Mouse (Mus musculus): ENCODE data around the gene Desi1. TPM values are rescaled to one million over a fixed set of nuclear protein-coding genes. Genes with fewer than 3 reads are reported as not detected.

Gene Desi1
- polyA plus RNA-seq, 1 experiment from 2014 or later, result 37.8 TPM

- ATAC-seq (ENCODE audit: low FRiP score) (no peak), DNase-seq (ENCODE audit: low spot score, missing footprints) (peak; percentile 44)
- Histone ChIP-seq H3K4me1 (ENCODE audit: control insufficient read depth, insufficient read depth, low read length) (peaks cover 2% of the 10 kb centered on the region; the same call in 1 of the 2 replicates), H3K4me2 (no peak overlapping the region), H3K9ac (ENCODE audit: low read length) (no peak overlapping the region), H3K9me3 (ENCODE audit: control insufficient read depth, low read length) (no peaks in the 10 kb centered on the region), H3K4me3 (ENCODE audit: low read depth, low read length) (no peak overlapping the region), H3K27ac (ENCODE audit: low read depth, low read length) (no peak overlapping the region), H3K36me3 (ENCODE audit: control insufficient read depth, insufficient read depth, low read length) (no peaks in the 10 kb centered on the region), H3K27me3 (ENCODE audit: control insufficient read depth, insufficient read depth, low read length) (no peaks in the 10 kb centered on the region)
- WGBS, result 43% methylated on average over 4 of the region's 4 CpGs
Observed at GRCm38 (mm10) chr15:81964980-81965545, 68.6 kb downstream of the Desi1 start.

- Histone ChIP-seq H3K27me3 (ENCODE audit: control insufficient read depth, insufficient read depth, low read length) (no peaks in the 10 kb centered on the region), H3K4me2 (no peak overlapping the region), H3K4me1 (ENCODE audit: control insufficient read depth, insufficient read depth, low read length) (peaks cover 2% of the 10 kb centered on the region), H3K9ac (ENCODE audit: low read length) (no peak overlapping the region), H3K27ac (ENCODE audit: low read depth, low read length) (no peak overlapping the region), H3K9me3 (ENCODE audit: control insufficient read depth, low read length) (no peaks in the 10 kb centered on the region), H3K36me3 (ENCODE audit: control insufficient read depth, insufficient read depth, low read length) (no peaks in the 10 kb centered on the region), H3K4me3 (ENCODE audit: low read depth, low read length) (no peak overlapping the region)
- WGBS, result 73% methylated on average over 1 of the region's 1 CpGs
- DNase-seq (ENCODE audit: low spot score, missing footprints) (no peak), ATAC-seq (ENCODE audit: low FRiP score) (no peak)
Observed at GRCm38 (mm10) chr15:81964262-81964661, 69.4 kb downstream of the Desi1 start.

- DNase-seq (ENCODE audit: low spot score, missing footprints), result no peak
- 3% methylated on average over 7 of the region's 8 CpGs for WGBS
- peak overlapping the region; percentile 100 for H3K4me2 ChIP-seq
- ATAC-seq (ENCODE audit: low FRiP score), result peak; percentile 53
- peak overlapping the region; percentile 57 for H3K4me3 ChIP-seq (ENCODE audit: low read depth, low read length)
- no peak overlapping the region for H3K27ac ChIP-seq (ENCODE audit: low read depth, low read length)
- H3K9me3 ChIP-seq (ENCODE audit: control insufficient read depth, low read length), result no peaks in the 10 kb centered on the region
- H3K36me3 ChIP-seq (ENCODE audit: control insufficient read depth, insufficient read depth, low read length), result no peaks in the 10 kb centered on the region
- peak overlapping the region; percentile 33; the same call in 1 of the 2 replicates for H3K9ac ChIP-seq (ENCODE audit: low read length)
- no peaks in the 10 kb centered on the region for H3K27me3 ChIP-seq (ENCODE audit: control insufficient read depth, insufficient read depth, low read length)
- peaks cover 2% of the 10 kb centered on the region for H3K4me1 ChIP-seq (ENCODE audit: control insufficient read depth, insufficient read depth, low read length)
Observed at GRCm38 (mm10) chr15:81961078-81961451, 72.6 kb downstream of the Desi1 start.

- under 1% methylated on average over 73 of the region's 77 CpGs for WGBS
- ATAC-seq (ENCODE audit: low FRiP score), result peak; percentile 97
- peak within 1 kb of the TSS; percentile 57 for H3K4me3 ChIP-seq (ENCODE audit: low read depth, low read length)
- H3K36me3 ChIP-seq (ENCODE audit: control insufficient read depth, insufficient read depth, low read length), result no peaks in the 10 kb centered on the region
- H3K9me3 ChIP-seq (ENCODE audit: control insufficient read depth, low read length), result no peaks in the 10 kb centered on the region
- peak within 1 kb of the TSS; percentile 100 for H3K4me2 ChIP-seq
- H3K27me3 ChIP-seq (ENCODE audit: control insufficient read depth, insufficient read depth, low read length), result no peaks in the 10 kb centered on the region
- peak; percentile 100 for DNase-seq (ENCODE audit: low spot score, missing footprints)
- H3K27ac ChIP-seq (ENCODE audit: low read depth, low read length), result peak within 1 kb of the TSS; percentile 67
- peaks cover 2% of the 10 kb centered on the region for H3K4me1 ChIP-seq (ENCODE audit: control insufficient read depth, insufficient read depth, low read length)
- H3K9ac ChIP-seq (ENCODE audit: low read length), result peak within 1 kb of the TSS; percentile 70
Observed at GRCm38 (mm10) chr15:81960171-81961077, 73.2 kb downstream of the Desi1 start, which contains the start of gene Pmm1. Gene Pmm1, minus strand, starts transcription at chr15:81960930.

DNA sequence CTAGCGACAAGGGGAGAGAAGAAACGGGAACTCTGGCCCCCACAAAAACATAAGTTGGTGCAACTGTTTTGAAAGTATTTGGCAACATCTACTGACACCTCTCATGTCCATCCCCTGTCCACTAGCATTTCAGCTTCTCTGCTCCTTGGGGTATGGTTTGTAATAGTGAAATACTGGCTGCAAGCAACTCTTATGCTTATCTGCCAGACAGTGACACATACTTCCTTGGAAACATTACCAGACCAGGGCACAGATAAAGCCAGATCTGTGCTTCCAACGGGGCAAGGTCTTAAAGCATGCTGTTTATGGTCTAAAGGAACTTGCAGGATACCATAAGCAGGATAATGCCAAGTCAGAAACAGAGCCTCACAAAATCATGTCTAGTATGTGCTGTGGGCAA is 74.8 kb downstream of the Desi1 start:
- Histone ChIP-seq H3K9ac (ENCODE audit: low read length) (no peak overlapping the region), H3K27ac (ENCODE audit: low read depth, low read length) (no peak overlapping the region), H3K4me1 (ENCODE audit: control insufficient read depth, insufficient read depth, low read length) (peaks cover 2% of the 10 kb centered on the region), H3K9me3 (ENCODE audit: control insufficient read depth, low read length) (no peaks in the 10 kb centered on the region), H3K4me2 (no peak overlapping the region), H3K36me3 (ENCODE audit: control insufficient read depth, insufficient read depth, low read length) (0 out of 2 replicates have a peak, but pooled peaks cover 3% of the 10 kb centered on the region), H3K27me3 (ENCODE audit: control insufficient read depth, insufficient read depth, low read length) (no peaks in the 10 kb centered on the region), H3K4me3 (ENCODE audit: low read depth, low read length) (no peak overlapping the region)
- DNase-seq (ENCODE audit: low spot score, missing footprints) (peak; percentile 75), ATAC-seq (ENCODE audit: low FRiP score) (no peak)
- 82% methylated on average over 3 of the region's 3 CpGs for WGBS

DNA sequence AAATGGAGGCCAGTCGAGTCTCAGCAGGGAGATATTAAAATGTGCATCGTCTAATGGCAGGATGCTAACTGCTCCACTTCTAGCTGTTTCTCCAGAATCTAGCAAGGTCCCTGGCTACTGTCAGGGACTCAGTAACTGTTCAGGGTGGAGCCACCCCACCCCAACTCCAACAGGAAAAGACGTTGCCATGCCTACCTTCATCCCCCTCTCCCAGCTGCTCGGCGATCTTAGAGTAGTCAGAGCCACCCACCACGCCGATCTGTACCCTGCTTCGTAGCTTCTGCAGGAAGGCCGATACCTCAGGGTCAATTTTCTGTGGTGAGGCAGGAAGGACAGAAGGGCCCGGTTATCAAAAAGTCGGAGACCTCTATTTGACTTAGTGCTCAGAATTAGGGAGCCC is 76.1 kb downstream of the Desi1 start:
- ATAC-seq (ENCODE audit: low FRiP score) (no peak), DNase-seq (ENCODE audit: low spot score, missing footprints) (no peak)
- Histone ChIP-seq H3K27me3 (ENCODE audit: control insufficient read depth, insufficient read depth, low read length) (no peaks in the 10 kb centered on the region), H3K4me3 (ENCODE audit: low read depth, low read length) (no peak overlapping the region), H3K9ac (ENCODE audit: low read length) (no peak overlapping the region), H3K4me2 (no peak overlapping the region), H3K4me1 (ENCODE audit: control insufficient read depth, insufficient read depth, low read length) (peaks cover 2% of the 10 kb centered on the region), H3K36me3 (ENCODE audit: control insufficient read depth, insufficient read depth, low read length) (0 out of 2 replicates have a peak, but pooled peaks cover 3% of the 10 kb centered on the region), H3K27ac (ENCODE audit: low read depth, low read length) (no peak overlapping the region), H3K9me3 (ENCODE audit: control insufficient read depth, low read length) (no peaks in the 10 kb centered on the region)
- WGBS, result 89% methylated on average over 11 of the region's 11 CpGs

GRCm38 (mm10) chr15:81956457-81956856 is 77.2 kb downstream of the Desi1 start:
- peak; percentile 94 for DNase-seq (ENCODE audit: low spot score, missing footprints)
- H3K36me3 ChIP-seq (ENCODE audit: control insufficient read depth, insufficient read depth, low read length), result 0 out of 2 replicates have a peak, but pooled peaks cover 3% of the 10 kb centered on the region
- H3K27me3 ChIP-seq (ENCODE audit: control insufficient read depth, insufficient read depth, low read length), result no peaks in the 10 kb centered on the region
- H3K9me3 ChIP-seq (ENCODE audit: control insufficient read depth, low read length), result no peaks in the 10 kb centered on the region
- WGBS, result 51% methylated on average over 8 of the region's 8 CpGs
- no peak overlapping the region for H3K9ac ChIP-seq (ENCODE audit: low read length)
- no peak for ATAC-seq (ENCODE audit: low FRiP score)
- H3K27ac ChIP-seq (ENCODE audit: low read depth, low read length), result no peak overlapping the region
- H3K4me3 ChIP-seq (ENCODE audit: low read depth, low read length), result no peak overlapping the region
- H3K4me2 ChIP-seq, result no peak overlapping the region
- peaks cover 2% of the 10 kb centered on the region for H3K4me1 ChIP-seq (ENCODE audit: control insufficient read depth, insufficient read depth, low read length)

DNA sequence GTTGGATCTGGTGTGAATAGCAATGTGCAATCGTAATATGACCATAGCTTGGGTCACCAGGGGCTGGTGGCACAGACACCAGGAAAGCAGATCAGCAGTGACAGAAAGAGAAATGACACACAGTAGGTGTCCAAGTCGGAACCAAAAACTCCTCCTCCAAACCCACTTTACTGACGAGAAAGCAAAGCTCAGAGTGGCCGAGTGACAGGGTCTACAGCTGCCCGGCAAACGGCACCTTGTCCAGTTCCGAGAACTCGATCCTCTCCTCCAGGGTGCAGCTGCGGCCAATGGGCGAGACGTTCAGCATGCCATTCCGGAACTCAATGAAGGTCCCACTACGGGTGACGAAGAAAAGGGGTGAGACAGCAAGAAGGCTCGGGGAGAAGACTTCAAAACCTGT is 78.2 kb downstream of the Desi1 start:
- ATAC-seq (ENCODE audit: low FRiP score) (no peak), DNase-seq (ENCODE audit: low spot score, missing footprints) (peak; percentile 78)
- H3K27me3 ChIP-seq (ENCODE audit: control insufficient read depth, insufficient read depth, low read length), result no peaks in the 10 kb centered on the region
- WGBS, result 96% methylated on average over 15 of the region's 15 CpGs
- no peak overlapping the region for H3K9ac ChIP-seq (ENCODE audit: low read length)
- no peak overlapping the region for H3K4me3 ChIP-seq (ENCODE audit: low read depth, low read length)
- peaks cover 2% of the 10 kb centered on the region for H3K4me1 ChIP-seq (ENCODE audit: control insufficient read depth, insufficient read depth, low read length)
- H3K36me3 ChIP-seq (ENCODE audit: control insufficient read depth, insufficient read depth, low read length), result 0 out of 2 replicates have a peak, but pooled peaks cover 3% of the 10 kb centered on the region
- no peaks in the 10 kb centered on the region for H3K9me3 ChIP-seq (ENCODE audit: control insufficient read depth, low read length)
- H3K4me2 ChIP-seq, result no peak overlapping the region
- H3K27ac ChIP-seq (ENCODE audit: low read depth, low read length), result no peak overlapping the region

GRCm38 (mm10) chr15:81954716-81955115 is 78.9 kb downstream of the Desi1 start:
- Histone ChIP-seq H3K9me3 (ENCODE audit: control insufficient read depth, low read length) (no peaks in the 10 kb centered on the region), H3K4me3 (ENCODE audit: low read depth, low read length) (no peak overlapping the region), H3K27ac (ENCODE audit: low read depth, low read length) (no peak overlapping the region), H3K4me2 (no peak overlapping the region), H3K27me3 (ENCODE audit: control insufficient read depth, insufficient read depth, low read length) (no peaks in the 10 kb centered on the region), H3K4me1 (ENCODE audit: control insufficient read depth, insufficient read depth, low read length) (no peaks in the 10 kb centered on the region; the same call in 1 of the 2 replicates), H3K9ac (ENCODE audit: low read length) (no peak overlapping the region), H3K36me3 (ENCODE audit: control insufficient read depth, insufficient read depth, low read length) (0 out of 2 replicates have a peak, but pooled peaks cover 3% of the 10 kb centered on the region)
- no peak for ATAC-seq (ENCODE audit: low FRiP score)
- DNase-seq (ENCODE audit: low spot score, missing footprints), result peak; percentile 65
- WGBS, result 91% methylated on average over 6 of the region's 6 CpGs
